Mouse (Mus musculus) common myeloid progenitor, adult 5-6 weeks (primary cell): ENCODE results near the gene Tenm4. TPM values are rescaled to one million over a fixed set of nuclear protein-coding genes. Genes with fewer than 3 reads are reported as not detected.

ENCODE experiments used
- ATAC-seq: replicated peaks from 2 replicates; pipeline ENCODE4 v1.8.0; 2016; ENCODE audit warnings: low read depth, mild to moderate bottlenecking, moderate TSS enrichment, inconsistent platforms; ENCODE audit not compliant: poor library complexity, severe bottlenecking
- total RNA-seq: library from RNA; stranded (forward); fragments of 200-1000, 187-1606 nt; gene quantifications from 2 replicates; pipeline ENCODE4 v1.2.3, GENCODE M21; 2017

Tenm4 gene
- total RNA-seq, 1 experiment from 2014 or later, result not detected

- peak; percentile 76 for ATAC-seq
Observed at GRCm38 (mm10) chr7:96855867-96856406, 684.9 kb downstream of the Tenm4 start.

GRCm38 (mm10) chr7:96856518-96856917 is 685.5 kb downstream of the Tenm4 start:
- ATAC-seq, result no peak

DNA sequence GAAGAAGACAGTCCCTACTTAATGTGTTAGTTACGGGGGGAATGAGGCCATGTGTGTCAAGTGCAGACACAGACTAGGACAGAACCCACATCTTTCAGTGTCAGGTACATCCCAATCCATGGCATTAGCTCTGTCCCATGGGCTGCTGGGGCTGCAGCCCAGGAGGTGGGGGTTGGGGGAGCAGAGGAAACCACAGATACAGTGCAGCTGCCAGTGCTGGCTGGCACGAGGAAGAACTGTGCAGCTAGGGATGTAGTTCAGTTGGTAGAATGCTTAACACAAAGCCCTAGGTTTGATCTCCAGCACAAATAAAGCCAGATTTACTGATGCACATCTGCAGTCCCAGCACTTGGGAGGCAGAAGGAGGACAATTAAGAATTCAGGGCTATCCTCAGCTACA is 688.0 kb downstream of the Tenm4 start:
- ATAC-seq, result no peak

DNA sequence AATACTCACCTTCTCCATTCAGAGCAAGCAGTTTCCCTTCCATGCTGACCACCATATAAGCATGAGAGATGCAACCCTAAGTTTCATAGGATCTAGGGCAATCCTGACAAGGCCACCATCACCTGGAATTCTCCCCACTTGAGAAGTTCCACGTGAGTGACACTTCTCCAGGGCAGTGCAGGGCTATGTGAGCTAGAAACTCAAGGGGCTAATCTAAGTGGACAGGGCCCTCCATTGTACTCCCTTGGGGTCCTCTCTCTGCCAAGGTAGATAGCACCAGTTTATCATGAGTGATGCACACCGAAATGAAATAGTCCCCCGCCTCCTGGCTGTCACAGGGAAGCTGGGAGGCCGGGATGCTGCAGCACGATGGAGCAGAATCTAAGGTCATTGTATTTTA is 688.6 kb downstream of the Tenm4 start:
- ATAC-seq, result no peak

DNA sequence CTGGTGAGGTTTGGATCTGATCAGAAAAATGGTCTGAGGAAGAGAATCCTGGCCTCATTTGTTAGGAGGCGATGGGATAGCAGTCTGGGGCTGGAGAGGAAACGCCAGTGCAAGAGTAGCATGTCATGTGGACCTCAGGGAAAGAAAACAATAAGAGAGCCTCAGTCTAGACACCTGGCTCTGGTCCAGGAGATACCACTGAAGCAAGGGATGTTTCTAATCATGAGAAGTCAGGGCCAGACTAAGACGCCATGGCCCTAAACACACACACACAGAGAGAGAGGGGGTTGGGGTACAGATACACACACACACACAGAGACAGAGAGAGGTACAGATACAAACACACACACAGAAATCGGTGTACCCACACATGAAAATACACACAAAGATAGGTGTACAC is 689.6 kb downstream of the Tenm4 start:
- no peak for ATAC-seq

- no peak for ATAC-seq
Observed at GRCm38 (mm10) chr7:96864894-96865722, 694.1 kb downstream of the Tenm4 start.

GRCm38 (mm10) chr7:96869079-96869810 is 698.2 kb downstream of the Tenm4 start:
- ATAC-seq, result no peak

- ATAC-seq, result no peak
Observed at GRCm38 (mm10) chr7:96870473-96870872, 699.4 kb downstream of the Tenm4 start.

DNA sequence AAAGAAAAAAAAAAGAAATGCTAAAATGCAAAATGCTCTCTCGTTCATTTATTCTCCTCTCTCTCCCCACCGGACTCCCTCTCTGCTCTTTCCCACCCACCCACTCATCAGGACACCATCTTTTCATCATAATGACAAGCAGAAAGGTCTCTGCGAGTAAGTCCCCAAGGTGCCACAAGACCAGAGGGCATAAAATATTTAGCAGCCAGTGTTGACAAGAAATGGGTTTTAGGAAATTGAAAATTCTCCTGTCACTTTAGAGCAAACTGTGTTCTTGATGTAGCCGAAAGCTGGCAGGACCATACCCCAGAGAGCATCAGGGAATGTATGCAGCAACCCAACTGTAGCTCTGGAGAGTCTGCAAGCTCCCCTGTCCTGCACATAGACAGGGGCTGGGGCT is 700.0 kb downstream of the Tenm4 start:
- ATAC-seq, result no peak

DNA sequence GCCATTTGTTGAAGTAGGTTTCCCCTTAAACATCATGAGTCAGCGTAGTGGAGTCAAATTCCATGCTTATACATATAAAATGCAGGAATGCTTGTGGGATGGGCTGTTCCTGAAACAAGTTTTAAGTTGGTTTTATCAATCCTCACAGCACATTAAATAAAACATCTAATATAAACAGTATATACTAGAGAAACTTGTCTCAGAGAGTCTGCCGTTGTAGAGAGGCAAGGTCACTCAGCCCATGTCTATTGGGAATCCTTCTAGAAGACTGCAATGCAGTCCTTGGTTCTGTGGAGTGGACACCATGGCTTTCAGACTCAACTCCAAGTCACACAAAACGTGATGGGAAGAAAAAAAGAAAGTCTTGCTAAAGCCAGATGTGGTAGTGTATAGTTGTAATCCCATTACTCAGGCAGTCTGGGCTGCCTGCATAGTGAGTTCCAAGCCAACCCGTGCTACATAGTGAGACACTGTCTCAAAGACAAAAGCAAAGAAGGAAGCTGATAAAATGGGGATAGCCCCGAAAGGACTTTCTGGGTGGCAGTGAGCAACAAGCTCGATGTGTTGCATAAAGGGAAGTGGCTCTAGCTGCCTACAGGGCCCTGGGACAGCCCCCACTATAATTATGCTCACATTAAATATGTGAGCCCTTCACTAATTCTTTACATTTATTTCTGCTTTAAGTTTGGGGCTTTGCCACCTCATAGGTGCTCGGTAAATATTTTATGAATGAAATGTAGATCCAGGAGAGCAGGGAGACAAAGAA is 707.6 kb downstream of the Tenm4 start:
- ATAC-seq, result peak; percentile 36

DNA sequence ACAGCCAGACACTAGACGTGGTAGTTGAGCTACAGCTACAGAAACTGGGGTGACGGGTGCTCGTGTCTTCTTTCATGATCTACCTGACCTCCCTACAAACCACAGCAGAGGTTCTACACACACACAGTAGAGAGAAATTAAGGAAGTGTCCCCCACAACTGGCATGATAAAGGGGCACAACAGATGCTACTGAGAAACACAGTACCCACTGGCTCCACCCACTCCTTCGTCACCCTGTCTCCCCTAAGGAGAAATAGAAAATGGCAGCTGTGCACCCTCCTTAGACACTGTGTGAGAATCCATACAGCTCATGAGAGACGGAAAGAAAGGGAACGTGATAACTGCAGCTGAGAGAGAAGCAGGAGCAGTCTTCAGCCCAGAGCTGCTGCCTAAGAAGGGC is 708.5 kb downstream of the Tenm4 start:
- peak; percentile 69 for ATAC-seq

DNA sequence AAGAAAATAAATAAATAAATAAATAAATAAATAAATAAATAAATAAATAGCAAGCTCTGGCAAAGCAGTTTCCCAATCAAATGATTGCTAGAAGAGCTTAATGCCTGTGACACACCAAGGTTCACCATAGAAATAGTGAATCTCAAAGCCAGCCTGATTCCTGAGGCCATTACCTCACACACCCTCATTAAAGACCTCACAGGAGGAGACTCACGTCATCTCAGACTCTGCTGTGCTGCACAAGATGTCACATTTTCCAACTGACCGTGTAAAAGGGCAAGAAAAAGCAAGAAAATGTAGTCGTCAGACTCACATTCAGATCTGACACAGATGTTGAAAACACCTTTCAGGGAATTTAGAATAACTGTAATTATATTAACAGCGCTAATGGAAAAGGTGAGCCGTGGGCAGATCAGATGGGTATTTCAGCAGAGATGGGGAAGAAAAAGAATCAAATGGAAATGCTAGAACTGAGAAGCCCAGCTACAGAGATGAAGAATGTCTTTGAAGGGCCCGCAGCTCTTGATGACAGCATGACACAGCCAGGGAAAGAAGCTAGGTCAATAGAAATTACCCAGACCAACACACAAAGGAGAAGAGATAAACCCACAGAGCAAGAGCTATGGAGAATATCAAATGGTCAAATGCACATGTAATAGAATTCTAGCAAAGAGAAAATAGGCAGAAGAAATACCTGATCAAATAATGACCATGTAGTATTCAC is 709.3 kb downstream of the Tenm4 start:
- no peak for ATAC-seq

DNA sequence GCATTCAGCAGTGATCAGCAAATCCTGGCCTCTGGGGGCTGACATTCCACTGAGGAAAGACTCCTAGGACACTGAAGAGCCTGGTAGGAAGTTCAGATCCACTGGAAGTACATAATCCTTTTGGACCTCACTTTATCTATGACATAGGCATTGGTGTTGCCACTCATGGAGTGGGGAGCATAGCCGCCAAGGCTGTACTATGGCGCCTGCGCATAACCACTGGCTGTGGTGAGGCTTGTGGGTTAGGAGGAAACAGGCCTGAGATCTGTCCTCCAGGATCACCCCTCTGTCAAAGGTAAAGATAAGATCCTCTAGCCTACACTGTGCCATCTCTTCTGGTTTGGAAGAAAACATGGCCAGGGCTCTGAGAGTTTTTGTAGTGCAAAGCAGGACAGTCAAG is 712.3 kb downstream of the Tenm4 start:
- peak; percentile 66 for ATAC-seq

GRCm38 (mm10) chr7:96887088-96887654 is 716.1 kb downstream of the Tenm4 start:
- no peak for ATAC-seq

GRCm38 (mm10) chr7:96889061-96890034 is 718.3 kb downstream of the Tenm4 start:
- ATAC-seq, result no peak

DNA sequence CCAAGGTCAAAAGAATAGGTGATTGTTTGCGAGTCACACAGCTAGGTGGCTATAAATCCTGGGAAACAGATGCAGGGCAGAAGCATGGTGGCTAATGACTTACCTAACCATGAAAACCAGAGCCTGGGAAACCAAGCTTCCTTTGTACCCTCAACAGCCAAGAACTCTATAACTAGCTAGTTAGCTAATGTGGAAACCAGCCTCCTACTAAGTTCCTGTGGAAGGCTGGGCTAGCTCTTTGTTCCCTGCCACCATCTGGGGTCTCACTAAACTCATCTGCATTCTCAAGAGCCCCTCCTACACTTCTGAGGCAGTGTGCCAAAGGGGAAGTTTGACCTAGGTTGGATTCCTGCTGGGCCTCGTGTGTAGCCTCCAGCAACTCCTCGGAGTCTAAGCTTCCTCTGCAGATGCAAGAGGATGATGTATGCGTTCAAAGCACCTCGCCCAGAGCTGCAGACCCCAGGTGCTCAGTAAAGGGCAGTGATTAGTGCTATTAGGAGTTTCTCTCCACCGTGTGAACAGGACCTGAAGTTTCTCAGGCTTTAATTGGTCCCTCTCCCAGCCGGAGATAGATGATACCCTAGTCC is 719.1 kb downstream of the Tenm4 start:
- no peak for ATAC-seq

- ATAC-seq, result no peak
Observed at GRCm38 (mm10) chr7:96890987-96891386, 719.9 kb downstream of the Tenm4 start.

DNA sequence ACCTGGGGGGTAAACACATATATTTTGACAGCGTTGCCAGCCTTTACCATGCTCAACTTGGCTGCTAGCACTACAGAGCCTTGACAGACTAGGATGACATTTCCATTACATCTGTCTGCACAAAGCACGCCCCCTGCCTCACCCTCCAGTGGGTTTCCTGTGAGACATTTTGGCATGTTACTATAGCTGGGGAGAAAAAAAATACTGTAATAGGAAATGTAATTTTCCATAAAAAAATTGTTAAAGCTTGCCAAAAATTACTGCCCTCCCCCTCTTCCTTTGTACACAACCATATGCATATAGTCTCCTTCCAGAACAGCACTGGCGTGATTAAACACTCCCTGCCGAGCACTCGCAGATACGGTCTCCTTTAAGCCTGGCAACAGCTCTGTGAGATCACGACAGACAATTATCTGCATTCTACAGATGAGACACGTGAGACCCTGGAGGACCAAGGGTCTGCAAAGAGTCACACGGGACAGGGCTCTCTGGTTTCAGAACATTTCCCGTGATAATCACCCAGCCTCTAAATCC is 728.1 kb downstream of the Tenm4 start:
- ATAC-seq, result no peak
